Mouse (Mus musculus) embryonic fibroblast, embryonic 13.5 days (primary cell): ENCODE results near the gene Hnrnpul1.

ENCODE experiments used
- CTCF ChIP-seq: IDR thresholded peaks from 2 replicates; pipeline ENCODE4 v1.5.1; 2011; ENCODE audit warnings: mild to moderate bottlenecking, control low read depth, low read length, moderate library complexity, borderline replicate concordance; ENCODE audit not compliant: insufficient read depth
- POLR2A ChIP-seq: IDR thresholded peaks from 2 replicates; pipeline ENCODE4 v1.6.1; 2011; ENCODE audit warnings: low read depth, mild to moderate bottlenecking, control low read depth, low read length, moderate library complexity

- 0 out of 2 replicates have a peak, but pooled peaks have one; percentile 9 for TF ChIP-seq CTCF
- TF ChIP-seq POLR2A, result peak; percentile 98
These were observed 1.5 kb upstream of the Hnrnpul1 start for GRCm38 (mm10) chr7:25756011-25756410.
